Mouse (Mus musculus) olfactory bulb, adult 2 months (tissue): Measurements from ENCODE around the gene Vps8.

ENCODE experiments used
- CTCF ChIP-seq: fragments of 200-500 bp; IDR thresholded peaks from 2 replicates; pipeline ENCODE4 v1.5.1; 2012; ENCODE audit warnings: low read depth, mild to moderate bottlenecking, low read length, moderate library complexity; ENCODE audit not compliant: insufficient read depth
- POLR2A ChIP-seq: fragments of 200-500 bp; IDR thresholded peaks from 2 replicates; pipeline ENCODE4 v1.6.1; 2012; ENCODE audit warnings: mild to moderate bottlenecking, low read depth, low read length, moderate library complexity; ENCODE audit not compliant: insufficient read depth

DNA sequence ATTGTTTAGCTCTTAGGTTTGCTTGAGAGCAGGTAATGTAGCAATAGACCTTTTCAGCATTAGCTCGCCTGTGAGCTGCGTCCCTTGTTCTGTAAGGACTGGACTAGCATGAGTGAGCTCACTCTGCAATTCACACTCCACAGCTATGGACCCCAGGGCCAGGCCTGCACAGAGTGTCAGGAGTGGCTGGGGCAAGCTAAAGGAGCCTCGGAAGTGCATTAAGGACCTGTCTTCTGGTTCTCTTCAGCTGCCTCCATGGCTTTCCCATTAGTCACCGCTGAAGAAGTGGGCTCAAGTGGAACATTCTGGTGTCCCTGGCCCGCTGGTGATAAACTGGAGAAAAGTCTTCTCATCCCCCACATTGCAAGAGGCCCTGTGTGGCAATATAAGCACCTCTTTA is 24.5 kb downstream of the Vps8 start:
- TF ChIP-seq POLR2A (no peak), CTCF (no peak)
